Mouse (Mus musculus): ENCODE measurements around the gene Defb38.

Defb38 gene

GRCm38 (mm10) chr8:19026466-19026865, at the start of gene Defb38:
Defb38 (minus strand) TSS chr8:19026566.
- in situ Hi-C loops (cut with MboI; ENCODE audit: unreplicated experiment in 2 of 2) = no loop called here

GRCm38 (mm10) chr8:19066013-19066412, 39.6 kb upstream of the Defb38 start:
- in situ Hi-C loops (cut with MboI; ENCODE audit: unreplicated experiment in 2 of 2) = no loop called here

- in situ Hi-C loops (cut with MboI; ENCODE audit: unreplicated experiment in 2 of 2) = no loop called here
These were observed 38.3 kb upstream of the Defb38 start, which contains the start of gene Defb39 for GRCm38 (mm10) chr8:19064710-19065109. Defb39 (minus strand) TSS chr8:19064810.

- in situ Hi-C loops (cut with MboI; ENCODE audit: unreplicated experiment in 2 of 2) = no loop called here
These were observed 36.5 kb upstream of the Defb38 start for GRCm38 (mm10) chr8:19062891-19063290.

GRCm38 (mm10) chr8:19045242-19045641, 18.9 kb upstream of the Defb38 start:
- in situ Hi-C loops (cut with MboI; ENCODE audit: unreplicated experiment in 2 of 2) = no loop called here
